Mouse (Mus musculus) liver, embryonic 12.5 days (tissue): Measurements from ENCODE around the gene Tbr1. TPM values are rescaled to one million over a fixed set of nuclear protein-coding genes. Genes with fewer than 3 reads are reported as not detected.

Source experiments
- ATAC-seq: fragments of 200-750 bp; cut with Nextera tagmentation; 2 replicates; pipeline ENCODE4 v1.8.0; 2017; ENCODE audit warnings: moderate number of reproducible peaks, mild to moderate bottlenecking, moderate library complexity
- H3K27ac ChIP-seq: fragments of 300-500 bp; sonication (generic); 2 replicates; pipeline ENCODE4 v1.5.1; 2016; ENCODE audit warnings: mild to moderate bottlenecking
- H3K27me3 ChIP-seq: fragments of 300-500 bp; sonication (generic); replicated peaks from 2 replicates; pipeline ENCODE4 v1.6.1; 2016; ENCODE audit warnings: mild to moderate bottlenecking, moderate library complexity
- H3K36me3 ChIP-seq: fragments of 300-500 bp; sonication (generic); 2 replicates; pipeline ENCODE4 v1.6.1; 2016; ENCODE audit warnings: mild to moderate bottlenecking, moderate library complexity
- H3K4me1 ChIP-seq: fragments of 300-500 bp; sonication (generic); 2 replicates; pipeline ENCODE4 v1.6.1; 2016
- H3K4me2 ChIP-seq: fragments of 300-500 bp; sonication (generic); 2 replicates; pipeline ENCODE4 v1.6.1; 2016; ENCODE audit warnings: mild to moderate bottlenecking, moderate library complexity
- H3K4me3 ChIP-seq: fragments of 300-500 bp; sonication (generic); 2 replicates; pipeline ENCODE4 v1.5.1; 2016; ENCODE audit warnings: mild to moderate bottlenecking, moderate library complexity
- H3K9ac ChIP-seq: fragments of 300-500 bp; sonication (generic); 2 replicates; pipeline ENCODE4 v1.6.1; 2016; ENCODE audit warnings: mild to moderate bottlenecking, moderate library complexity
- H3K9me3 ChIP-seq: fragments of 300-500 bp; sonication (generic); replicated peaks from 2 replicates; pipeline ENCODE4 v1.6.1; 2016; ENCODE audit warnings: mild to moderate bottlenecking, moderate library complexity
- WGBS: fragments of 180-500 bp; shearing (Covaris S2); methylation state at CpG from one replicate; pipeline ENCODE4 v1.1.7; 2016; ENCODE audit not compliant: insufficient replicate concordance; 5-methylcytosine and 5-hydroxymethylcytosine counted together
- polyA plus RNA-seq: library from polyadenylated mRNA; unstranded; fragments of >200 nt; fragmentation: Nextera tagmentation; extraction: Ambion mirVana; gene quantifications from 2 replicates; pipeline ENCODE4 v1.2.1, GENCODE M21; 2016

Tbr1 gene
- polyA plus RNA-seq, 1 experiment from 2014 or later: not detected

DNA sequence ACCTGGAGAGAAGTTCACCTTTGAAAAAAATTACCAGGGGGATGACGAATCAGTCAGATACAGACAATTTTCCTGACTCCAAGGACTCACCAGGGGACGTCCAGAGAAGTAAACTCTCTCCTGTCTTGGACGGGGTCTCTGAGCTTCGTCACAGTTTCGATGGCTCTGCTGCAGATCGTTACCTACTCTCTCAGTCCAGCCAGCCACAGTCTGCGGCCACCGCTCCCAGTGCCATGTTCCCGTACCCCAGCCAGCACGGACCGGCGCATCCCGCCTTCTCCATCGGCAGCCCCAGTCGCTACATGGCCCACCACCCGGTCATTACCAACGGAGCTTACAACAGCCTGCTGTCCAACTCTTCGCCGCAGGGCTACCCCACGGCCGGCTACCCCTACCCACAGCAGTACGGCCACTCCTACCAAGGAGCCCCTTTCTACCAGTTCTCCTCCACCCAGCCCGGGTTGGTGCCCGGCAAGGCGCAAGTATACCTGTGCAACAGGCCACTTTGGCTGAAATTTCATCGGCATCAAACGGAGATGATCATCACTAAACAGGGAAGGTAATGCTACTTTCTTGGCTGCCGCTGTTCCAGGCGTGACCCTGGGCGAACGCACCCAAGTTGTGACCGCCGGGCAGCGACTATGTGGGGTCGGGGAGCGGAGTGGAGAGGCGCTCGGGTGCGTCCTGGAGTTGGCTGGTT is 2.3 kb downstream of the Tbr1 start:
- Histone ChIP-seq H3K27ac (no peak overlapping the region), H3K4me3 (0 out of 2 replicates have a peak overlapping the region, but pooled peaks have one; percentile 2), H3K4me2 (peak overlapping the region; percentile 13; the same call in 1 of the 2 replicates), H3K4me1 (peaks cover 24% of the 10 kb centered on the region), H3K27me3 (peaks cover 89% of the 10 kb centered on the region), H3K36me3 (peaks cover 4% of the 10 kb centered on the region), H3K9ac (no peak overlapping the region), H3K9me3 (no peaks in the 10 kb centered on the region)
- WGBS: 2% methylated on average over 39 of the region's 39 CpGs
- ATAC-seq: 0 out of 2 replicates have a peak, but pooled peaks have one; percentile 8

GRCm38 (mm10) chr2:61805541-61806345 is 3.0 kb downstream of the Tbr1 start:
- H3K4me2 ChIP-seq: peak overlapping the region; percentile 13; the same call in 1 of the 2 replicates

GRCm38 (mm10) chr2:61806346-61806825 is 3.7 kb downstream of the Tbr1 start:
- Histone ChIP-seq H3K27ac (no peak overlapping the region), H3K27me3 (peaks cover 97% of the 10 kb centered on the region), H3K4me1 (peaks cover 27% of the 10 kb centered on the region), H3K36me3 (no peaks in the 10 kb centered on the region), H3K4me3 (no peak overlapping the region), H3K9me3 (no peaks in the 10 kb centered on the region), H3K4me2 (no peak overlapping the region), H3K9ac (no peak overlapping the region)
- no peak for ATAC-seq
- 7% methylated on average over 3 of the region's 3 CpGs for WGBS

More at GRCm38 (mm10) chr2:61805541-61806345, 3.0 kb downstream of the Tbr1 start:
- Histone ChIP-seq H3K9me3 (no peaks in the 10 kb centered on the region), H3K27me3 (peaks cover 97% of the 10 kb centered on the region), H3K9ac (no peak overlapping the region), H3K4me1 (peaks cover 24% of the 10 kb centered on the region), H3K27ac (no peak overlapping the region), H3K4me3 (0 out of 2 replicates have a peak overlapping the region, but pooled peaks have one; percentile 2), H3K36me3 (no peaks in the 10 kb centered on the region)
- WGBS: 1% methylated on average over 35 of the region's 39 CpGs
- no peak for ATAC-seq

DNA sequence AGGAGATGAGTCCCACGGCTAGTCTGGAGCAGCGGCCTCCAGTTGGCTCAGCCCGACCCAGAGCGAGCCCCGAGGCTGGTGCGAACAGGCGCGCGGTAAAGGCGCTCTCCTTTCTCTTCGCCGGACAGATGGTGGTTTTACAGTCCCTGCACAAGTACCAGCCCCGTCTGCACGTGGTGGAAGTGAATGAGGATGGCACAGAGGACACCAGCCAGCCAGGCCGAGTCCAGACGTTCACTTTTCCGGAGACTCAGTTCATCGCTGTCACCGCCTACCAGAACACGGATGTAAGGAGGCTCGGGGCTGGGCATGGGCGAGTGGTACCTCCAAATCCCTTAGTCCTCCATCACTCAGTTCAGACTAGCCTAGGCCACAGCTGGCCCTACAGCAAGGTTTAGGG is 4.4 kb downstream of the Tbr1 start:
- no peaks in the 10 kb centered on the region for H3K9me3 ChIP-seq
- H3K4me3 ChIP-seq: no peak overlapping the region
- no peak overlapping the region for H3K4me2 ChIP-seq
- no peaks in the 10 kb centered on the region for H3K36me3 ChIP-seq
- no peak overlapping the region for H3K9ac ChIP-seq
- no peak overlapping the region for H3K27ac ChIP-seq
- no peak for ATAC-seq
- WGBS: 1% methylated on average over 22 of the region's 22 CpGs
- H3K27me3 ChIP-seq: peaks cover 97% of the 10 kb centered on the region
- peaks cover 35% of the 10 kb centered on the region for H3K4me1 ChIP-seq

- Histone ChIP-seq H3K36me3 (no peaks in the 10 kb centered on the region), H3K27ac (no peak overlapping the region), H3K4me3 (no peak overlapping the region), H3K4me1 (peaks cover 36% of the 10 kb centered on the region), H3K9me3 (no peaks in the 10 kb centered on the region), H3K4me2 (no peak overlapping the region), H3K9ac (no peak overlapping the region), H3K27me3 (peaks cover 97% of the 10 kb centered on the region)
- ATAC-seq: no peak
- 26% methylated on average over 2 of the region's 2 CpGs for WGBS
These were observed 5.1 kb downstream of the Tbr1 start for GRCm38 (mm10) chr2:61807781-61808180.

- Histone ChIP-seq H3K9me3 (no peaks in the 10 kb centered on the region), H3K9ac (no peak overlapping the region), H3K36me3 (no peaks in the 10 kb centered on the region), H3K4me2 (no peak overlapping the region), H3K4me1 (peaks cover 29% of the 10 kb centered on the region), H3K4me3 (no peak overlapping the region), H3K27me3 (peaks cover 95% of the 10 kb centered on the region), H3K27ac (no peak overlapping the region)
- WGBS: 2% methylated on average over 6 of the region's 6 CpGs
- ATAC-seq: no peak
These were observed 6.0 kb downstream of the Tbr1 start for GRCm38 (mm10) chr2:61808776-61809175.

DNA sequence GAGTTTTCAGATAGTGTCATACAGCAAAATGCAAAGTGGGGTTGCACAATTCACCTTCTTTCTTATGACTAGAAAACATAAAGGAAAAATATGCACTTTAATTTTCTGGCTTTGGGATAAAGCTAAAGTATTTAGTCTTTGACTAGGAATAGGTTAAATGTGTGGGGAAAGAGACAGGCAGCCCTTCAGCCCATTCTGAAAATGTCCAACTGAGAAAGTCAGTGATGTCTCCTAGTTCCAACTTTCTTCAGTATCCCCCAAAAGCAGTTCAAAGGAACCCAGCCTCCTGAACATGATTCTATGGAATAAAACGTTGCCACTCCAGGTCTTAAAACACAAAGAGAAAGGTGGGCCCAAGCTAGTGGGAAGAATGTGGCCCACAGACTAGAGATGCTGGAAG is 6.7 kb downstream of the Tbr1 start:
- Histone ChIP-seq H3K4me1 (peaks cover 29% of the 10 kb centered on the region), H3K27me3 (peaks cover 95% of the 10 kb centered on the region), H3K36me3 (no peaks in the 10 kb centered on the region), H3K4me2 (no peak overlapping the region), H3K27ac (no peak overlapping the region), H3K9ac (no peak overlapping the region), H3K4me3 (no peak overlapping the region), H3K9me3 (no peaks in the 10 kb centered on the region)
- WGBS: 3% methylated on average over 1 of the region's 1 CpGs
- no peak for ATAC-seq

GRCm38 (mm10) chr2:61810751-61811150 is 8.0 kb downstream of the Tbr1 start:
- peaks cover 95% of the 10 kb centered on the region for H3K27me3 ChIP-seq
- H3K4me3 ChIP-seq: no peak overlapping the region
- H3K36me3 ChIP-seq: no peaks in the 10 kb centered on the region
- peaks cover 27% of the 10 kb centered on the region for H3K4me1 ChIP-seq
- ATAC-seq: no peak
- WGBS: 28% methylated on average over 4 of the region's 4 CpGs
- no peak overlapping the region for H3K4me2 ChIP-seq
- no peaks in the 10 kb centered on the region for H3K9me3 ChIP-seq
- no peak overlapping the region for H3K27ac ChIP-seq
- H3K9ac ChIP-seq: no peak overlapping the region

- H3K36me3 ChIP-seq: no peaks in the 10 kb centered on the region
- H3K4me2 ChIP-seq: peak overlapping the region; percentile 76
- H3K4me1 ChIP-seq: peaks cover 30% of the 10 kb centered on the region
- ATAC-seq: no peak
- H3K27ac ChIP-seq: no peak overlapping the region
- H3K9me3 ChIP-seq: no peaks in the 10 kb centered on the region
- peaks cover 95% of the 10 kb centered on the region for H3K27me3 ChIP-seq
- H3K4me3 ChIP-seq: peak overlapping the region; percentile 48; the same call in 1 of the 2 replicates
- H3K9ac ChIP-seq: no peak overlapping the region
- 12% methylated on average over 8 of the region's 8 CpGs for WGBS
These were observed 8.4 kb downstream of the Tbr1 start for GRCm38 (mm10) chr2:61811163-61811506.

GRCm38 (mm10) chr2:61811507-61812421 is 9.0 kb downstream of the Tbr1 start:
- Histone ChIP-seq H3K4me3 (peak overlapping the region; percentile 48), H3K4me1 (peaks cover 30% of the 10 kb centered on the region), H3K4me2 (peak overlapping the region; percentile 76), H3K9ac (peak overlapping the region; percentile 50), H3K27ac (no peak overlapping the region), H3K36me3 (no peaks in the 10 kb centered on the region), H3K27me3 (peaks cover 95% of the 10 kb centered on the region), H3K9me3 (no peaks in the 10 kb centered on the region)
- ATAC-seq: peak; percentile 56
- WGBS: under 1% methylated on average over 94 of the region's 121 CpGs

- Histone ChIP-seq H3K36me3 (no peaks in the 10 kb centered on the region), H3K9me3 (no peaks in the 10 kb centered on the region), H3K9ac (no peak overlapping the region), H3K27me3 (peaks cover 92% of the 10 kb centered on the region), H3K27ac (no peak overlapping the region), H3K4me2 (peak overlapping the region; percentile 76), H3K4me3 (peak overlapping the region; percentile 48), H3K4me1 (peaks cover 24% of the 10 kb centered on the region)
- no peak for ATAC-seq
- 4% methylated on average over 12 of the region's 12 CpGs for WGBS
These were observed 9.8 kb downstream of the Tbr1 start for GRCm38 (mm10) chr2:61812536-61812935.
